Mouse (Mus musculus) heart, postnatal 36 days (tissue): ENCODE data around the gene Dnah3. TPM values are rescaled to one million over a fixed set of nuclear protein-coding genes. Genes with fewer than 3 reads are reported as not detected.

Experiments used
- DNase-seq, 2 experiments: peaks; one replicate each; pipeline ENCODE4 v3.0.0; 2021 to 2022
- intact Hi-C: fragments of 180-260 bp; cut with DNase I; formaldehyde crosslinking; loops from one replicate; pipeline ENCODE4 v1.15.1; 2025
- total RNA-seq, 2 experiments: library from RNA; stranded (reverse); gene quantifications; 2 replicates each; pipeline ENCODE4 v1.2.3; 2021

Dnah3 gene
- total RNA-seq, 2 experiments from 2014 or later: not detected

- intact Hi-C loops: no loop called here
- DNase-seq: no peak
Observed at GRCm38 (mm10) chr7:120068114-120068513, 27.0 kb downstream of the Dnah3 start.

GRCm38 (mm10) chr7:120064045-120064444, 31.0 kb downstream of the Dnah3 start:
- no peak for DNase-seq
- intact Hi-C loops: no loop called here

- intact Hi-C loops: no loop called here
- DNase-seq: peak in 1 of 2 experiments; percentile 8
Observed at GRCm38 (mm10) chr7:120055479-120055878, 39.6 kb downstream of the Dnah3 start.

GRCm38 (mm10) chr7:120054016-120054415, 41.1 kb downstream of the Dnah3 start:
- intact Hi-C loops: no loop called here
- DNase-seq: no peak

- DNase-seq: no peak
- intact Hi-C loops: no loop called here
Observed at GRCm38 (mm10) chr7:120050447-120050846, 44.6 kb downstream of the Dnah3 start.

- intact Hi-C loops: no loop called here
Observed at GRCm38 (mm10) chr7:120043990-120044389, 51.1 kb downstream of the Dnah3 start.

GRCm38 (mm10) chr7:120036422-120036821, 58.7 kb downstream of the Dnah3 start:
- intact Hi-C loops: no loop called here
- no peak for DNase-seq

More at GRCm38 (mm10) chr7:120043990-120044389, 51.1 kb downstream of the Dnah3 start:
- DNase-seq: no peak

- intact Hi-C loops: no loop called here
- no peak for DNase-seq
Observed at GRCm38 (mm10) chr7:120034996-120035395, 60.1 kb downstream of the Dnah3 start.

- intact Hi-C loops: no loop called here
- DNase-seq: no peak
Observed at GRCm38 (mm10) chr7:120034566-120034965, 60.5 kb downstream of the Dnah3 start.

- DNase-seq: no peak
- intact Hi-C loops: no loop called here
Observed at GRCm38 (mm10) chr7:120028669-120029068, 66.4 kb downstream of the Dnah3 start.

- no peak for DNase-seq
- intact Hi-C loops: no loop called here
Observed at GRCm38 (mm10) chr7:119997066-119997465, 98.0 kb downstream of the Dnah3 start.

GRCm38 (mm10) chr7:119985279-119985912, 109.7 kb downstream of the Dnah3 start:
- intact Hi-C loops: no loop called here
- DNase-seq: peak in 1 of 2 experiments; percentile 22

- DNase-seq: no peak
- intact Hi-C loops: no loop called here
Observed at GRCm38 (mm10) chr7:119980170-119980569, 114.9 kb downstream of the Dnah3 start.

GRCm38 (mm10) chr7:119978576-119978975, 116.5 kb downstream of the Dnah3 start:
- DNase-seq: no peak
- intact Hi-C loops: no loop called here

GRCm38 (mm10) chr7:119977574-119977973, 117.5 kb downstream of the Dnah3 start:
- DNase-seq: no peak
- intact Hi-C loops: no loop called here

- intact Hi-C loops: no loop called here
- DNase-seq: peak; percentile 17 to 38
Observed at GRCm38 (mm10) chr7:119976256-119976655, 118.8 kb downstream of the Dnah3 start.

- DNase-seq: no peak
- intact Hi-C loops: no loop called here
Observed at GRCm38 (mm10) chr7:119974214-119974613, 120.9 kb downstream of the Dnah3 start.

- intact Hi-C loops: loop anchor here (5.0 kb wide), 1 partner anchor 117 kb away; no protein-coding TSS in a partner anchor
- no peak for DNase-seq
Observed at GRCm38 (mm10) chr7:119969320-119969719, 125.8 kb downstream of the Dnah3 start.

- intact Hi-C loops: loop anchor here (5.0 kb wide), 1 partner anchor 114 kb away; no protein-coding TSS in a partner anchor
- no peak for DNase-seq
Observed at GRCm38 (mm10) chr7:119965651-119966395, 129.3 kb downstream of the Dnah3 start.

GRCm38 (mm10) chr7:119965205-119965604, 129.9 kb downstream of the Dnah3 start:
- intact Hi-C loops: loop anchor here (5.0 kb wide), 1 partner anchor 113 kb away; no protein-coding TSS in a partner anchor
- DNase-seq: no peak

GRCm38 (mm10) chr7:119961107-119961506, 134.0 kb downstream of the Dnah3 start:
- peak; percentile 53 to 70 for DNase-seq
- intact Hi-C loops: no loop called here

GRCm38 (mm10) chr7:119960546-119960945, 134.5 kb downstream of the Dnah3 start:
- intact Hi-C loops: no loop called here
- no peak for DNase-seq
